Mouse (Mus musculus) midbrain, embryonic 13.5 days (tissue): ENCODE data around the gene Gmppa. TPM values are rescaled to one million over a fixed set of nuclear protein-coding genes. Genes with fewer than 3 reads are reported as not detected.

Source experiments
- ATAC-seq: fragments of 200-750 bp; cut with Nextera tagmentation; 2 replicates; pipeline ENCODE4 v1.8.0; 2017; ENCODE audit warnings: mild to moderate bottlenecking, moderate TSS enrichment, moderate library complexity
- H3K27ac ChIP-seq: fragments of 300-500 bp; sonication (generic); 2 replicates; pipeline ENCODE4 v1.5.1; 2015; ENCODE audit warnings: inconsistent platforms, mild to moderate bottlenecking, moderate library complexity
- H3K27me3 ChIP-seq: fragments of 300-500 bp; sonication (generic); 2 replicates; pipeline ENCODE4 v1.6.1; 2015; ENCODE audit warnings: mild to moderate bottlenecking, inconsistent platforms
- H3K36me3 ChIP-seq: fragments of 300-500 bp; sonication (generic); 2 replicates; pipeline ENCODE4 v1.6.1; 2015; ENCODE audit warnings: mild to moderate bottlenecking, inconsistent platforms
- H3K4me1 ChIP-seq: fragments of 300-500 bp; sonication (generic); replicated peaks from 2 replicates; pipeline ENCODE4 v1.6.1; 2015; ENCODE audit warnings: inconsistent platforms
- H3K4me2 ChIP-seq: fragments of 300-500 bp; sonication (generic); replicated peaks from 2 replicates; pipeline ENCODE4 v1.6.1; 2015; ENCODE audit warnings: moderate library complexity, mild to moderate bottlenecking, inconsistent platforms
- H3K4me3 ChIP-seq: fragments of 300-500 bp; sonication (generic); replicated peaks from 2 replicates; pipeline ENCODE4 v1.5.1; 2015; ENCODE audit warnings: mild to moderate bottlenecking, inconsistent platforms
- H3K9ac ChIP-seq: fragments of 300-500 bp; sonication (generic); replicated peaks from 2 replicates; pipeline ENCODE4 v1.6.1; 2015; ENCODE audit warnings: mild to moderate bottlenecking, inconsistent platforms
- H3K9me3 ChIP-seq: fragments of 300-500 bp; sonication (generic); 2 replicates; pipeline ENCODE4 v1.6.1; 2016; ENCODE audit warnings: mild to moderate bottlenecking, inconsistent platforms
- WGBS: fragments of 180-500 bp; shearing (Covaris S2); methylation state at CpG from one replicate; pipeline ENCODE4 v1.1.7; 2015; 5-methylcytosine and 5-hydroxymethylcytosine counted together
- polyA plus RNA-seq: library from polyadenylated mRNA; unstranded; fragments of >200 nt; fragmentation: Nextera tagmentation; extraction: Ambion mirVana; gene quantifications from 2 replicates; pipeline ENCODE4 v1.2.1, GENCODE M21; 2015

Gmppa gene
- polyA plus RNA-seq, 1 experiment from 2014 or later: 78.4 TPM

- Histone ChIP-seq H3K4me1 (peaks cover 59% of the 10 kb centered on the region), H3K36me3 (peaks cover 46% of the 10 kb centered on the region)
- WGBS: 0% methylated on average over 13 of the region's 25 CpGs
Measured at GRCm38 (mm10) chr1:75478497-75478896, 42.8 kb downstream of the Gmppa start.

GRCm38 (mm10) chr1:75478916-75479634 is 43.3 kb downstream of the Gmppa start, which contains the start of the genes Chpf and Tmem198:
Gene Chpf (minus strand): TSS chr1:75479307.
Gene Tmem198 (plus strand): TSS chr1:75479532.
- Histone ChIP-seq H3K27ac (peak within 1 kb of the TSS; percentile 90), H3K9ac (peak within 1 kb of the TSS; percentile 93), H3K36me3 (peaks cover 44% of the 10 kb centered on the region), H3K4me1 (peaks cover 61% of the 10 kb centered on the region), H3K27me3 (peaks cover 29% of the 10 kb centered on the region), H3K4me3 (peak within 1 kb of the TSS; percentile 85), H3K9me3 (no peaks in the 10 kb centered on the region), H3K4me2 (peak within 1 kb of the TSS; percentile 88)
- ATAC-seq: peak; percentile 91
- under 1% methylated on average over 59 of the region's 76 CpGs for WGBS

More at GRCm38 (mm10) chr1:75478497-75478896, 42.8 kb downstream of the Gmppa start:
- Histone ChIP-seq H3K4me2 (peak overlapping the region; percentile 88), H3K4me3 (peak overlapping the region; percentile 85), H3K27ac (peak overlapping the region; percentile 90), H3K27me3 (peaks cover 24% of the 10 kb centered on the region), H3K9ac (peak overlapping the region; percentile 93), H3K9me3 (no peaks in the 10 kb centered on the region)
- ATAC-seq: no peak

- Histone ChIP-seq H3K27me3 (peaks cover 34% of the 10 kb centered on the region), H3K4me1 (peaks cover 61% of the 10 kb centered on the region), H3K4me3 (peak overlapping the region; percentile 85), H3K9ac (peak overlapping the region; percentile 93), H3K36me3 (peaks cover 44% of the 10 kb centered on the region), H3K9me3 (no peaks in the 10 kb centered on the region), H3K27ac (peak overlapping the region; percentile 90), H3K4me2 (peak overlapping the region; percentile 88)
- 1% methylated on average over 24 of the region's 24 CpGs for WGBS
- no peak for ATAC-seq
Measured at GRCm38 (mm10) chr1:75479635-75479989, 43.9 kb downstream of the Gmppa start.

GRCm38 (mm10) chr1:75480036-75480435 is 44.3 kb downstream of the Gmppa start:
- ATAC-seq: no peak
- peak overlapping the region; percentile 88 for H3K4me2 ChIP-seq
- peaks cover 61% of the 10 kb centered on the region for H3K4me1 ChIP-seq
- no peaks in the 10 kb centered on the region for H3K9me3 ChIP-seq
- H3K4me3 ChIP-seq: peak overlapping the region; percentile 85
- peaks cover 44% of the 10 kb centered on the region for H3K36me3 ChIP-seq
- peak overlapping the region; percentile 93 for H3K9ac ChIP-seq
- H3K27me3 ChIP-seq: peaks cover 38% of the 10 kb centered on the region
- peak overlapping the region; percentile 90 for H3K27ac ChIP-seq
- WGBS: 14% methylated on average over 13 of the region's 13 CpGs

GRCm38 (mm10) chr1:75480735-75481134 is 45.0 kb downstream of the Gmppa start:
- peak overlapping the region; percentile 85 for H3K4me3 ChIP-seq
- H3K4me2 ChIP-seq: peak overlapping the region; percentile 88
- H3K9ac ChIP-seq: peak overlapping the region; percentile 93
- peaks cover 44% of the 10 kb centered on the region for H3K36me3 ChIP-seq
- H3K27ac ChIP-seq: no peak overlapping the region
- WGBS: 87% methylated on average over 7 of the region's 7 CpGs
- no peak for ATAC-seq
- no peaks in the 10 kb centered on the region for H3K9me3 ChIP-seq
- peaks cover 45% of the 10 kb centered on the region for H3K27me3 ChIP-seq
- H3K4me1 ChIP-seq: peaks cover 61% of the 10 kb centered on the region

GRCm38 (mm10) chr1:75486561-75486960 is 50.8 kb downstream of the Gmppa start:
- Histone ChIP-seq H3K27me3 (peaks cover 76% of the 10 kb centered on the region), H3K4me2 (peak overlapping the region; percentile 82), H3K27ac (no peak overlapping the region), H3K4me1 (peaks cover 39% of the 10 kb centered on the region), H3K9me3 (no peaks in the 10 kb centered on the region), H3K9ac (0 out of 2 replicates have a peak overlapping the region, but pooled peaks have one; percentile 14), H3K36me3 (peaks cover 45% of the 10 kb centered on the region), H3K4me3 (peak overlapping the region; percentile 49)
- ATAC-seq: peak; percentile 9; the same call in 1 of the 2 replicates
- WGBS: 5% methylated on average over 24 of the region's 24 CpGs

- Histone ChIP-seq H3K4me3 (peak overlapping the region; percentile 49), H3K4me1 (peaks cover 36% of the 10 kb centered on the region), H3K9me3 (no peaks in the 10 kb centered on the region), H3K9ac (0 out of 2 replicates have a peak overlapping the region, but pooled peaks have one; percentile 57), H3K27me3 (peaks cover 76% of the 10 kb centered on the region), H3K36me3 (peaks cover 45% of the 10 kb centered on the region), H3K4me2 (peak overlapping the region; percentile 82), H3K27ac (no peak overlapping the region)
- WGBS: 0% methylated on average over 13 of the region's 13 CpGs
- ATAC-seq: peak; percentile 22; the same call in 1 of the 2 replicates
Measured at GRCm38 (mm10) chr1:75487040-75487404, 51.3 kb downstream of the Gmppa start.

GRCm38 (mm10) chr1:75487405-75488161 is 51.9 kb downstream of the Gmppa start:
- H3K9ac ChIP-seq: peak overlapping the region; percentile 57
- peak; percentile 73 for ATAC-seq
- H3K4me2 ChIP-seq: peak overlapping the region; percentile 82
- WGBS: under 1% methylated on average over 62 of the region's 62 CpGs
- no peak overlapping the region for H3K27ac ChIP-seq
- H3K4me3 ChIP-seq: peak overlapping the region; percentile 49
- H3K9me3 ChIP-seq: no peaks in the 10 kb centered on the region
- H3K36me3 ChIP-seq: peaks cover 43% of the 10 kb centered on the region
- H3K27me3 ChIP-seq: peaks cover 76% of the 10 kb centered on the region
- H3K4me1 ChIP-seq: peaks cover 31% of the 10 kb centered on the region

- Histone ChIP-seq H3K4me1 (peaks cover 24% of the 10 kb centered on the region), H3K27me3 (peaks cover 52% of the 10 kb centered on the region), H3K27ac (no peak overlapping the region), H3K9ac (no peak overlapping the region), H3K4me2 (no peak overlapping the region), H3K36me3 (peaks cover 13% of the 10 kb centered on the region), H3K9me3 (no peaks in the 10 kb centered on the region), H3K4me3 (no peak overlapping the region)
- ATAC-seq: no peak
- 86% methylated on average over 34 of the region's 34 CpGs for WGBS
Measured at GRCm38 (mm10) chr1:75490785-75491551, 55.2 kb downstream of the Gmppa start.

- H3K27me3 ChIP-seq: peaks cover 40% of the 10 kb centered on the region
- H3K4me2 ChIP-seq: no peak overlapping the region
- no peaks in the 10 kb centered on the region for H3K9me3 ChIP-seq
- H3K9ac ChIP-seq: no peak overlapping the region; the same call in 1 of the 2 replicates
- 30% methylated on average over 24 of the region's 24 CpGs for WGBS
- peaks cover 10% of the 10 kb centered on the region for H3K4me1 ChIP-seq
- H3K27ac ChIP-seq: no peak overlapping the region
- no peak for ATAC-seq
- no peak overlapping the region for H3K4me3 ChIP-seq
- H3K36me3 ChIP-seq: peaks cover 17% of the 10 kb centered on the region
Measured at GRCm38 (mm10) chr1:75492579-75493170, 56.9 kb downstream of the Gmppa start.
